Mouse (Mus musculus) cerebellum, adult 11 months (tissue): ENCODE results near the gene Kcnq1.

Experiments
- DNase-seq: peaks from one replicate; pipeline ENCODE4 v3.0.0; 2022

Gene Kcnq1

GRCm38 (mm10) chr7:143188589-143188988 is 82.4 kb downstream of the Kcnq1 start:
- DNase-seq = no peak

GRCm38 (mm10) chr7:143189965-143190722 is 84.0 kb downstream of the Kcnq1 start:
- no peak for DNase-seq

- no peak for DNase-seq
Measured at GRCm38 (mm10) chr7:143190911-143191310, 84.7 kb downstream of the Kcnq1 start.

GRCm38 (mm10) chr7:143192392-143192791 is 86.2 kb downstream of the Kcnq1 start:
- DNase-seq = no peak

- DNase-seq = no peak
Measured at GRCm38 (mm10) chr7:143194064-143194463, 87.9 kb downstream of the Kcnq1 start.

- DNase-seq = no peak
Measured at GRCm38 (mm10) chr7:143197951-143198440, 91.8 kb downstream of the Kcnq1 start.

- no peak for DNase-seq
Measured at GRCm38 (mm10) chr7:143198443-143198842, 92.3 kb downstream of the Kcnq1 start.

- DNase-seq = no peak
Measured at GRCm38 (mm10) chr7:143201255-143201654, 95.1 kb downstream of the Kcnq1 start.

GRCm38 (mm10) chr7:143203897-143204296 is 97.7 kb downstream of the Kcnq1 start:
- DNase-seq = no peak

- no peak for DNase-seq
Measured at GRCm38 (mm10) chr7:143207044-143207443, 100.9 kb downstream of the Kcnq1 start.

- DNase-seq = no peak
Measured at GRCm38 (mm10) chr7:143210796-143211195, 104.6 kb downstream of the Kcnq1 start.

GRCm38 (mm10) chr7:143251206-143251605 is 145.0 kb downstream of the Kcnq1 start:
- no peak for DNase-seq

GRCm38 (mm10) chr7:143253126-143253871 is 147.1 kb downstream of the Kcnq1 start:
- no peak for DNase-seq

GRCm38 (mm10) chr7:143254901-143255300 is 148.7 kb downstream of the Kcnq1 start:
- DNase-seq = no peak

- no peak for DNase-seq
Measured at GRCm38 (mm10) chr7:143261246-143261645, 155.1 kb downstream of the Kcnq1 start.

- DNase-seq = no peak
Measured at GRCm38 (mm10) chr7:143263557-143263956, 157.4 kb downstream of the Kcnq1 start.

GRCm38 (mm10) chr7:143263966-143264365 is 157.8 kb downstream of the Kcnq1 start:
- DNase-seq = no peak

- DNase-seq = no peak
Measured at GRCm38 (mm10) chr7:143265386-143265785, 159.2 kb downstream of the Kcnq1 start.

- DNase-seq = no peak
Measured at GRCm38 (mm10) chr7:143265829-143266438, 159.8 kb downstream of the Kcnq1 start.

- no peak for DNase-seq
Measured at GRCm38 (mm10) chr7:143273747-143274146, 167.6 kb downstream of the Kcnq1 start.

GRCm38 (mm10) chr7:143275030-143275429 is 168.9 kb downstream of the Kcnq1 start:
- no peak for DNase-seq

GRCm38 (mm10) chr7:143283625-143284024 is 177.5 kb downstream of the Kcnq1 start:
- no peak for DNase-seq

GRCm38 (mm10) chr7:143284866-143285265 is 178.7 kb downstream of the Kcnq1 start:
- no peak for DNase-seq

GRCm38 (mm10) chr7:143285440-143285839 is 179.3 kb downstream of the Kcnq1 start:
- no peak for DNase-seq
